29 mouse cellular contexts compared by ENCODE assay signal in the genomic region with DNA sequence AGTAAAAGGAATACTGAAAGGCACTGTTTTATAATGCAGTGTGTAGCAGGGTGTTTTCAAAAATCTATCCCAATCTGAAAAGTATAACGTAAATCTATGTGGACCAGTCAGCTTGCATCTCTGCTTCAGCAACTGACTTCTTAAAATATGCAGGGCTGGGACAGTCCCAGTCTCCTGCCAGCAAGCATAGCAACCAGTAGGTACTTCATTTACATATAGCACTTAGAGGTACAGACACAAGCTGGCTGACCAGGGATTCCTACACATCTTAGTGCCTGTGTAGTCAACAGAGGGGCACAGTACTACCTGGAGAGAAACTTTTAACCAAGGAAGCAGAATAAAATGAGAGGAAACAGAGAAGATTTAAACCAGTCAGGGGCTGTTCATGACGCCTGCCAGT. TPM values are rescaled to one million over a fixed set of nuclear protein-coding genes. Genes with fewer than 3 reads are reported as not detected.
DNase-seq lines count a peak whose midpoint lies in the region; ATAC-seq and TF ChIP-seq lines count a peak whose summit lies in the region.
"Had no signal": no experiment of that assay in that cellular context is flagged by ENCODE, and none has a peak within 500 bp of the region (broad histone marks: within the 10 kb centered on the region; RNA-seq: fewer than 3 reads in every experiment).

No protein-coding gene starts in this region.

- H3K9me3 ChIP-seq in forebrain, embryonic 13.5 days (replicated peaks) = no peaks in the 10 kb centered on the region
- no peaks in the 10 kb centered on the region for H3K9me3 ChIP-seq in forebrain, embryonic 16.5 days (ENCODE audit: control insufficient read depth, low read length)
- no peaks in the 10 kb centered on the region for H3K9me3 ChIP-seq in lung, postnatal 0 days (ENCODE audit: low read length)
- H3K9me3 ChIP-seq: heart, embryonic 13.5 days; limb, embryonic 12.5 days; liver, embryonic 15.5 days; lung, embryonic 15.5 days; neural tube, embryonic 15.5 days had no signal

- no peak for TF ChIP-seq EP300 in lung, postnatal 0 days (IDR thresholded peaks at IDR 0.05)

- no peak overlapping the region for H3K4me3 ChIP-seq in forebrain, embryonic 13.5 days
- H3K4me3 ChIP-seq in forebrain, embryonic 16.5 days (replicated peaks; ENCODE audit: low read length) = no peak overlapping the region
- H3K4me3 ChIP-seq in lung, postnatal 0 days (ENCODE audit: low read depth, low read length) = no peak overlapping the region
- H3K4me3 ChIP-seq: gastrocnemius, adult 2 months; heart, adult 2 months; heart, embryonic 13.5 days; layer of hippocampus, adult 2 months; left cerebral cortex, adult 2 months; limb, embryonic 12.5 days; liver, embryonic 15.5 days; lung, embryonic 15.5 days; neural tube, embryonic 15.5 days had no signal

- WGBS in forebrain, embryonic 13.5 days = 88% methylated on average over 2 of the region's 2 CpGs
- WGBS in forebrain, embryonic 16.5 days = 80% methylated on average over 2 of the region's 2 CpGs
- WGBS in lung, postnatal 0 days = 100% methylated on average over 2 of the region's 2 CpGs

- H3K27me3 ChIP-seq in forebrain, embryonic 13.5 days = no peaks in the 10 kb centered on the region
- no peaks in the 10 kb centered on the region for H3K27me3 ChIP-seq in forebrain, embryonic 16.5 days (replicated peaks; ENCODE audit: control insufficient read depth, insufficient read depth, low read length)
- no peaks in the 10 kb centered on the region for H3K27me3 ChIP-seq in lung, postnatal 0 days (replicated peaks; ENCODE audit: insufficient read depth, low read length)
- H3K27me3 ChIP-seq: heart, embryonic 13.5 days; limb, embryonic 12.5 days; liver, embryonic 15.5 days; lung, embryonic 15.5 days; neural tube, embryonic 15.5 days had no signal

- ATAC-seq in forebrain, embryonic 13.5 days = peak; percentile 42
- ATAC-seq in forebrain, embryonic 16.5 days = no peak
- no peak for ATAC-seq in lung, postnatal 0 days
- ATAC-seq in megakaryocyte-erythroid progenitor cell, adult 5-6 weeks (replicated peaks; ENCODE audit: low FRiP score, low TSS enrichment, poor library complexity, severe bottlenecking) = no peak
- ATAC-seq: hindbrain, postnatal 0 days; intestine, postnatal 0 days had no signal

- no peak for TF ChIP-seq CTCF in lung, postnatal 0 days (IDR thresholded peaks at IDR 0.05)

- peaks cover 35% of the 10 kb centered on the region for H3K36me3 ChIP-seq in forebrain, embryonic 13.5 days (ENCODE audit: poor library complexity, severe bottlenecking)
- no peaks in the 10 kb centered on the region for H3K36me3 ChIP-seq in forebrain, embryonic 16.5 days (ENCODE audit: control insufficient read depth, insufficient read depth)
- 0 out of 2 replicates have a peak, but pooled peaks cover 4% of the 10 kb centered on the region for H3K36me3 ChIP-seq in lung, postnatal 0 days (ENCODE audit: insufficient read depth, low read length)

- no peak overlapping the region for H3K4me2 ChIP-seq in forebrain, embryonic 13.5 days
- H3K4me2 ChIP-seq in forebrain, embryonic 16.5 days (ENCODE audit: low read length) = no peak overlapping the region
- no peak overlapping the region for H3K4me2 ChIP-seq in lung, postnatal 0 days (replicated peaks; ENCODE audit: low read depth, low read length)
- H3K4me2 ChIP-seq: heart, embryonic 13.5 days; limb, embryonic 12.5 days; liver, embryonic 15.5 days; lung, embryonic 15.5 days; neural tube, embryonic 15.5 days had no signal

- H3K4me1 ChIP-seq in forebrain, embryonic 13.5 days = no peaks in the 10 kb centered on the region
- H3K4me1 ChIP-seq in forebrain, embryonic 16.5 days (replicated peaks; ENCODE audit: control insufficient read depth, insufficient read depth, low read length) = peaks cover 5% of the 10 kb centered on the region
- no peaks in the 10 kb centered on the region for H3K4me1 ChIP-seq in lung, postnatal 0 days (ENCODE audit: insufficient read depth, low read depth, low read length)
- H3K4me1 ChIP-seq: limb, embryonic 12.5 days; lung, embryonic 15.5 days; neural tube, embryonic 15.5 days had no signal

- H3K27ac ChIP-seq in forebrain, embryonic 13.5 days = no peak overlapping the region
- H3K27ac ChIP-seq in forebrain, embryonic 16.5 days (ENCODE audit: low read length) = no peak overlapping the region
- no peak overlapping the region for H3K27ac ChIP-seq in lung, postnatal 0 days (ENCODE audit: low read length)
- H3K27ac ChIP-seq: gastrocnemius, adult 2 months; heart, adult 2 months; heart, embryonic 13.5 days; hindbrain, postnatal 0 days; layer of hippocampus, adult 2 months; left cerebral cortex, adult 2 months; limb, embryonic 12.5 days; liver, embryonic 15.5 days; lung, embryonic 15.5 days; neural tube, embryonic 15.5 days had no signal

- DNase-seq in spleen, postnatal 36 days (ENCODE audit: low spot score in 2 of 2) = peak; percentile 40 to 54
- DNase-seq in spleen, postnatal 14 days (ENCODE audit: low spot score in 2 of 2) = no peak
- DNase-seq in induced T-regulatory cell, adult 2 months (ENCODE audit: low read depth) = peak; percentile 42
- no peak for DNase-seq in heart, adult 18-20 months
- DNase-seq in lung, postnatal 0 days (ENCODE audit: low spot score) = no peak
- DNase-seq: adrenal gland, postnatal 14 days; cerebellum, adult 11 months; cerebellum, adult 9-10 months; cerebellum, postnatal 36 days; gastrocnemius, adult 2 months; gastrocnemius, postnatal 36 days; heart, adult 2 months; heart, postnatal 10 days; kidney, postnatal 25 days; lung, postnatal 36 days; midbrain, embryonic 14.5 days; right cerebral cortex, postnatal 25 days had no signal

- H3K9ac ChIP-seq in forebrain, embryonic 13.5 days = no peak overlapping the region
- H3K9ac ChIP-seq in forebrain, embryonic 16.5 days (replicated peaks; ENCODE audit: low read depth, low read length) = no peak overlapping the region
- H3K9ac ChIP-seq in lung, postnatal 0 days (replicated peaks; ENCODE audit: low read depth) = no peak overlapping the region
- H3K9ac ChIP-seq: heart, embryonic 13.5 days; limb, embryonic 12.5 days; liver, embryonic 15.5 days; lung, embryonic 15.5 days; neural tube, embryonic 15.5 days had no signal

RNA-seq across cellular contexts. Expression of gene Uap1, which starts 22.2 kb away (rescaled TPM):
- 51.6 and 52.4 TPM in 2 replicates for polyA plus RNA-seq in forebrain, embryonic 13.5 days (2015; fragmentation: Nextera tagmentation; extraction: Ambion mirVana)
- polyA plus RNA-seq in forebrain, embryonic 16.5 days (2015; fragmentation: Nextera tagmentation; extraction: Ambion mirVana) = 56.6 and 57.9 TPM in 2 replicates
- total RNA-seq in heart, adult 18-20 months (2021) = 10 to 100 TPM; 45.5 to 50.7 TPM
- polyA plus RNA-seq in lung, postnatal 0 days (2015; fragmentation: Nextera tagmentation; extraction: Ambion mirVana) = 50.6 and 53.2 TPM in 2 replicates
- 76.7 and 79.4 TPM in 2 replicates for total RNA-seq in megakaryocyte-erythroid progenitor cell, adult 5-6 weeks (2014; fragmentation: Nextera tagmentation)
- total RNA-seq in megakaryocyte-erythroid progenitor cell, adult 5-6 weeks (2017) = 86.8 and 184 TPM in 2 replicates

RNA-seq across cellular contexts. Expression of gene Ddr2, which starts 42.0 kb away (rescaled TPM):
- polyA plus RNA-seq in forebrain, embryonic 13.5 days (2015; fragmentation: Nextera tagmentation; extraction: Ambion mirVana) = 5.3 and 5.9 TPM in 2 replicates
- 7.9 and 12.3 TPM in 2 replicates for polyA plus RNA-seq in forebrain, embryonic 16.5 days (2015; fragmentation: Nextera tagmentation; extraction: Ambion mirVana)
- 10 to 100 TPM; 20.8 to 22.1 TPM for total RNA-seq in heart, adult 18-20 months (2021)
- 20.6 and 23.7 TPM in 2 replicates for polyA plus RNA-seq in lung, postnatal 0 days (2015; fragmentation: Nextera tagmentation; extraction: Ambion mirVana)
- not detected in 2 replicates for total RNA-seq in megakaryocyte-erythroid progenitor cell, adult 5-6 weeks (2014; fragmentation: Nextera tagmentation)
- total RNA-seq in megakaryocyte-erythroid progenitor cell, adult 5-6 weeks (2017) = not detected in 2 replicates

Comparison
In these comparisons a context has a peak if more than half of its experiments do, and no peak if none do; other contexts are left out.
1. DNase-seq: peak in spleen, postnatal 36 days (2 of 2) and induced T-regulatory cell, adult 2 months (single experiment); none in spleen, postnatal 14 days (0 of 2), heart, adult 18-20 months (0 of 2) and lung, postnatal 0 days (single experiment).